Mouse (Mus musculus) liver, adult 2 months (tissue): ENCODE data around the gene Cptp.

Experiments
- CTCF ChIP-seq: fragments of 200-500 bp; IDR thresholded peaks from 2 replicates; pipeline ENCODE4 v1.5.1; 2011; ENCODE audit warnings: low read depth, low read length, control low read depth
- POLR2A ChIP-seq: fragments of 200-500 bp; IDR thresholded peaks from 2 replicates; pipeline ENCODE4 v1.6.1; 2011; ENCODE audit warnings: low read length, control low read depth; ENCODE audit not compliant: insufficient read depth; ENCODE audit errors: extremely low read depth

DNA sequence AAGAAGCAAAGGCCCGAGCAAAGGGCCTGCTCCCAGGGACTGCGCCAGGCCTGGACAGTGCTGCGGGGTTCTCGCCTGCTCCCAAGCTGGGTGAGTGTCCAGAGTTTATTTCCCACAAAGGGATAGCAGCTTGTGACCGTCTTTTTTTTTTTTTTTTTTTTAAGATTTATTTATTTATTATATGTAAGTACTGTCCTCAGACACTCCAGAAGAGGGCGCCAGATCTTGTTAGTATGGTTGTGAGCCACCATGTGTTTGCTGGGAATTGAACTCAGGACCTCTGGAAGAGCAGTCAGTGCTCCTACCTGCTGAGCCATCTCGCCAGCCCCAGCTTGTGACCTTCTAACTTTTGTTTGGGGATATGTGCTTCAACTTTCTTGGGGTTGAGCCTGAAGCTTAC is 48.2 kb downstream of the Cptp start:
- TF ChIP-seq CTCF (peak; percentile 13; the same call in 1 of the 2 replicates), POLR2A (no peak)
